Mouse (Mus musculus) frontal cortex, adult 2 months (tissue): ENCODE data around the gene Edar. TPM values are rescaled to one million over a fixed set of nuclear protein-coding genes. Genes with fewer than 3 reads are reported as not detected.
A peak's percentile ranks its signal among the peaks of the same experiment; 100 is the strongest.

Experiments
- DNase-seq, 2 experiments: peaks; one replicate each; pipeline ENCODE4 v3.0.0; 2022; ENCODE audit warnings: low spot score in 1 of 2; ENCODE audit errors: extremely low spot score in 1 of 2
- polyA plus RNA-seq: library from polyadenylated mRNA; depleted of rRNA; stranded (reverse); fragments of >200 nt; gene quantifications from 2 replicates; pipeline ENCODE4 v1.2.3, GENCODE M21; 2012; rRNA removed

The Edar gene
- polyA plus RNA-seq, 1 experiment: 0.66 TPM

- no peak for DNase-seq
Measured at GRCm38 (mm10) chr10:58606356-58606755, 69.1 kb downstream of the Edar start.

DNA sequence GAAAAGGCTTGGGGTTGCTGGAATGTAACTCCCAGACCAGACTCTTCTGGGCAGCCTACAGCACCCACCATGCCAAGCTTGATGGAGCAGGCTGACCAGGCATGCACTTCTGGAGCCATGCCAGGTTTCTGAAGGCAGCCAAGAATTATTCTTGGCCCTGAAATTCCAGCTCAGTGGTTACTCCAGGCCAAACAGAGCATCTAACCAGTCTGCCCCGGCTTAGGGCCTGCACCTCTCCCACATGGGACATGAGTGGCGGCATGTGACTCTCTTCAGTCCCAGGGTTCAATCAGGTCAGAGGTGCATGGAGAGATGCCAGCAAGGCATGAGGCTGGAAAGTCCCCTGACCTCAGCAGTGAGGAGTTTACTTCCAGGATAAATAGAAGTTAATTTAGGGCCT lies 70.7 kb downstream of the Edar start:
- peak in 1 of 2 experiments; percentile 36 for DNase-seq

DNA sequence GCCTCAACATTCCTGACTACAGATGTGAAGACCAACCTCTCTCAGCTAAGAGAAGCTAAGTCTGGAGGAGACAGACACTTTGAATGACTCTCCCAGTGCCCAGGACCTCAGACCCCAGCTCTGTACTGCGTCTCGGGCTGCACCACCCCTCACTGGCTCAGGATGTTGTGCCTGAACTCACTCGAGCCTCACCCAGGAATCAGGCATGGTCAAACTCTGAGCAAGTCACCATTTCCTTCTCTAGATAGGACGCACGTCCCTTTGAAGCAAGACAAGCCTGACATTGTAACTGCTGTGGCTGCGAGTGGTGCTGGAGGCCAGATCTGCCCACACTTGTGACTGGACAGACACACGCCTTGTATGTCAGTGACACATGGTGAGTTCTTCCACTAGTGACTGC lies 73.5 kb downstream of the Edar start:
- DNase-seq: no peak

GRCm38 (mm10) chr10:58601431-58601901 lies 74.0 kb downstream of the Edar start:
- peak in 1 of 2 experiments; percentile 58 for DNase-seq

DNA sequence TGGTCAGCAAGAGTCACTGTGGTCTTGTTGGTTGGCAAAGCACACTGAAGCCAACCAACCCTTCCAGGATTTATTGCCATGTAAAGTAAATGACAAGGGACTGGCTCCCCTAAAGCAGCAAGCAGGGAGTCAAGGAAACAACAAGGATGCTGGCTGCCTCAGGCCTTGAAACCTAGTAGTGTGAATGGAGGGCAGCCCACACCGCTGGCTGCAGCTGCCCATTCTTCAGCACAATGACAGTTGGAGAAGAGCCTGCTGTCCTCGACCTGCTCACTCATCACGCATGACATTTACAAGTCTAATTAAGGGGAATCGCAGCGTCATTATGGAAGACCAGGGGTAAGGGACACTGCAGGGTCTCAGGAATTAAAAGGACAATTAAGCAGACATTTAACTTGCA lies 74.5 kb downstream of the Edar start:
- DNase-seq: no peak

- DNase-seq: no peak
Measured at GRCm38 (mm10) chr10:58600151-58600550, 75.3 kb downstream of the Edar start.

DNA sequence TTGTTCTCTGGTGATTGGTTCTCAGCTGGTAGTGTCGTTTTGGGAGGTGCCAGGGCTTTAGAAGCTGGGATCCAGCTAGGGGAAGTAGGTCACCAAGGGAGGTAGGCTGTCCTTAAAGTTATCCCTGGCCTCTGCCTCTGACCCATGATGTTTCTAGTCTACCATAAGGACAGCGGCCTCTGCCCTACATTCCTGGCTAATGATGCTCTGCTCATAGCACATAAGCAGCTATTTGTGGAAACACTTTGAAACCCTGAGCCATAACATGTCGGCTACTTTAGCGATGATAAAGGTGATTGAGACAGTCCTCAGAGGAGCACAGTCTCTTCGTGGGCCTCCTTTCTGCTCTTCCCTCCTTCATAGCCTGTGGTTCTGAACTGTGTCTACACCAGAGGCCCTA lies 79.6 kb downstream of the Edar start:
- no peak for DNase-seq

GRCm38 (mm10) chr10:58595197-58595596 lies 80.3 kb downstream of the Edar start:
- no peak for DNase-seq

DNA sequence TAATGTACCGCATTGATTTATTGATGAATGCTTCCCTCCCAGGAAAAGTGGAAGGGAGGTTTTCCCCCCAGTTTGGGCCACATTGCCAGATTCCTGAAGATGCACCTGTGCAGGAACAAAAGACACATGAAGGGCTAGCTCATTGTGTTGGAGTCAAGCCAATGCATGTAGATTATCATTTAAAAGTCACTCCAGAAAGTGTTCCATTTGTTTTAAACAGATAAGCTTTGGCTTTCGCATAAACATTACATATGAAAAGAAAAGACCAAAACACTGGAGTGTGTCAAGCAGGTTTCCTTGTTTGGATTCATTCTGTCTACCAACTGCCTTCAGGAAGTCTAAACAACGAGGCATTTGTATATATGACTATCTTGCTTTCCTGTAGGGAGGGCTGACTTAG lies 81.0 kb downstream of the Edar start:
- DNase-seq: no peak

DNA sequence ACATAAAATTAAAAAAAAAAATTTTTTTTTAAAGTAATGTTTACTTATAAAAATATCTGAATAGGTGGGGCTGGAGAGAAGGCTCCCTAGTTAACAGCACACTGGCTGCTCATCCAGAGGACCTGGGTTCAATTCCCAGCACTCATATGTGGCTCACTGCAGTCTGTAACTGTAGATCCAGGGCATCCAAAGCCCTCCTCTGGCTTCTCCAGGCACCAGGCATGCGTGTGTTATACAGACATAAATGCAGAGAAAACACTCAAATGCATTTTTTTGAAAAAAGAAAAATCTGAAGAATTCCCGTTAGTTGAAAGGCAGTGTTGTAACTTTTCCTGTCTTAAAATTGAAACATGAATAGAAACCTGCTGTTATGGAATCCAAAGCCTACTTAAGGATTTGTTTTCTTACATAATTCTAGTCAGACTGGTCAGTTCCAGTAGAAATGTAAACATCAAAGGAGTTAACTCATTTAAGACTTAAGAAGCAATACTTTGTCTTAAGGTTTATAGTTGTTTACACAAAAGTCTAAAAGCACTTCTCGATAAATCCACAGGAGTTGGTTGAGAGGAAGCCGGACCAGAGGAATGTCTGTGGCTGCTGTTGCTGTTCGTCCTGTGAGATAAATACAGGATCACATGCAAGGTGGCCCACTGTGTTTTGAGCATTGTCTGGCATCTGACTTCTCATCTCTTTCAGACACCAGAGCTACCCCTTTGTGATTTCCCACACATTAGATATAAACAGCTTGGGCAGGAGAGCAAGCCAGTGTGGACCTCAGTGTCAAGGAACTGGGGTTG lies 89.8 kb downstream of the Edar start:
- no peak for DNase-seq

DNA sequence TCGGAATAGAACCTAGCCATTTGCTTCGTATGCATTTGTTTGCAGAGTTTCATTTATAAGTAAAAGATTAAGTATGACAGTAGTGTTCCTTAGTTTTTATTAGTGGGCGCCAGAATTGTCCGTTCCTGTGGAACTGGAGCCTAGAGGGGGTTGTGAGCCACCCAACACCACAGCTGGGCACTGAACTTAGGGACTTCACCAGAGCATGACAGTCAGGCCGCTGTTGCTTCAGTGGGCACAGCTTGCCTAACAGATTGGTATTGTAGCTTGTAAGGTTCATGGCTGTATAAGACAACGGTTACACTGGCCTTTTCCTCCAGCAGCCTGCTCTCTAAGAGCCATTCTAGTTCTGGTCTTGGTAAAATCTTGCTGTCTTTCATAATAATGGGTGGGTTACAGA lies 114.9 kb downstream of the Edar start:
- no peak for DNase-seq

DNA sequence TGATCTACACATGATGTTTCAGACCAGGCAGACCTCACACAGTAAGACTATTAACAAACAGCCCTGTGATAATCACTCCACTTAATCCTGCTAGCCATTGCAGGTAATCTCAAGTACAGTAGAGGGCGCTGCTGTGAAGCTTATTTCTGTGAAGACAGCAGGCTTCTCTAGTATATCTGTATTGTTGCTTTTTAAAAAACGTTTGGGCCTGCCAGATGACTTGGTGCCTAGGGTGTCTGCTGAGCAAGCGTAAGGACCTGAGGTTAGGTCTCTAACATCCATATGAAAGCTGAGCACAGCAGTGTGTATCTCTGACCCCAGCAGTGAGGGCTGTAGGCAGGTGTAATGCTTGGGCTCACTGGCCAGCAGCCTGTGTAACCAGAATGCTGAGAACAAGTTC lies 115.6 kb downstream of the Edar start:
- DNase-seq: peak in 1 of 2 experiments; percentile 73

- peak; percentile 19 to 75 for DNase-seq
Measured at GRCm38 (mm10) chr10:58559098-58559497, 116.4 kb downstream of the Edar start.

- DNase-seq: no peak
Measured at GRCm38 (mm10) chr10:58554693-58555387, 120.6 kb downstream of the Edar start.

Other genes with a start within 250 kb of the Edar start
- 17.5 and 18.7 TPM in 2 replicates for gene Ranbp2, start 228.7 kb downstream of the Edar start, polyA plus RNA-seq
- gene Ccdc138, start 177.7 kb downstream of the Edar start, polyA plus RNA-seq: 2.9 and 3.5 TPM in 2 replicates
- not detected in 2 replicates for gene Gm17542, start 42.6 kb upstream of the Edar start, polyA plus RNA-seq
- 17.7 and 19.7 TPM in 2 replicates for gene Sh3rf3, start 137.7 kb upstream of the Edar start, polyA plus RNA-seq